Mouse (Mus musculus) bone marrow, adult 2 months (tissue): ENCODE data around the gene Ppdpf.

ENCODE experiments used
- CTCF ChIP-seq: fragments of 200-500 bp; IDR thresholded peaks from 2 replicates; pipeline ENCODE4 v1.5.1; 2011; ENCODE audit warnings: low read length, control low read depth; ENCODE audit not compliant: control insufficient read depth, insufficient read depth
- POLR2A ChIP-seq: fragments of 200-500 bp; IDR thresholded peaks from 2 replicates; pipeline ENCODE4 v1.6.1; 2011; ENCODE audit warnings: low read depth, mild to moderate bottlenecking, control low read depth, low read length, borderline replicate concordance; ENCODE audit not compliant: control insufficient read depth

DNA sequence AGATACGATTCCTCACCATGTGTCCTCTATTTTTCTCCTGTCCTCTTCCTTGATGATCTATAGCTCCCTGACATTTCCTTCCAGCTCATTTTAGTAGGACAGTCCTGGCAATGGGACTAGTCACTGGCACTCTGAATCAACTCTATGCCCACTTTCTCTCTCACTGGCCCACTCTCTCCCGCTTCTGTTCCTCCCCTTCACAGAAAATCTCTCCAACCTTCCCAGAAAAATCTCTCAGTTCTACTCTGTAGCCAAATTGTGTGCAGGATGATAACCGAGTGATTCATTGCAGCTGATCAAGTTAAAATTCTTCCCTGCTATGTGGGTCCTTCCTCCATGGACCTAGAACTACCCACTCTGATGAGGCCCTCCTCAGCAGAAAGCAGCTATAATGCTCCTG lies 12.4 kb upstream of the Ppdpf start:
- TF ChIP-seq CTCF (no peak), POLR2A (no peak)
